Comparison of ENCODE assay signal across 21 mouse cellular contexts in genomic region chr15:102483136-102483535, GRCm38 (mm10). TPM values are rescaled to one million over a fixed set of nuclear protein-coding genes. Genes with fewer than 3 reads are reported as not detected.
"Had no signal": no experiment of that assay in that cellular context is flagged by ENCODE, and none has a peak within 500 bp of the region (broad histone marks: within the 10 kb centered on the region; RNA-seq: fewer than 3 reads in every experiment).

No protein-coding gene starts in this region.

- H3K27me3 ChIP-seq: limb, embryonic 12.5 days; liver, embryonic 13.5 days; midbrain, embryonic 12.5 days had no signal

- H3K4me3 ChIP-seq: layer of hippocampus, adult 2 months; limb, embryonic 12.5 days; liver, embryonic 13.5 days; midbrain, embryonic 12.5 days had no signal

- ATAC-seq: liver, postnatal 0 days; midbrain, embryonic 16.5 days had no signal

- DNase-seq: kidney, postnatal 10 days; kidney, postnatal 4 days; liver; liver, embryonic 13.5 days; liver, postnatal 0 days; right cerebral cortex, adult 18-20 months; right cerebral cortex, postnatal 25 days; thymus, postnatal 4 days had no signal

- H3K4me1 ChIP-seq: limb, embryonic 12.5 days; liver, embryonic 13.5 days; midbrain, embryonic 12.5 days had no signal

- H3K4me2 ChIP-seq: limb, embryonic 12.5 days; liver, embryonic 13.5 days; midbrain, embryonic 12.5 days had no signal

- H3K9ac ChIP-seq: limb, embryonic 12.5 days; liver, embryonic 13.5 days; liver, postnatal 0 days; midbrain, embryonic 12.5 days had no signal

- H3K27ac ChIP-seq: layer of hippocampus, adult 2 months; limb, embryonic 12.5 days; liver, embryonic 13.5 days; midbrain, embryonic 12.5 days had no signal

- H3K9me3 ChIP-seq: limb, embryonic 12.5 days; liver, embryonic 13.5 days; midbrain, embryonic 12.5 days had no signal

RNA-seq across cellular contexts. Expression of gene Gm10337, which starts 20.4 kb away (rescaled TPM):
- total RNA-seq: layer of hippocampus, adult 2 months; layer of hippocampus, postnatal 10 days; left cerebral cortex, postnatal 36 days; megakaryocyte-erythroid progenitor cell, adult 5-6 weeks had no signal
- polyA plus RNA-seq: kidney, embryonic 14.5 days; limb, embryonic 12.5 days; liver, embryonic 13.5 days; liver, postnatal 0 days; lung, embryonic 16.5 days; midbrain, embryonic 16.5 days; neural tube, embryonic 14.5 days; small intestine, adult 2 months; stomach, embryonic 16.5 days; thymus, postnatal 0 days had no signal
